Mouse (Mus musculus) liver, embryonic 15.5 days (tissue): ENCODE measurements around the gene Lcp2. TPM values are rescaled to one million over a fixed set of nuclear protein-coding genes. Genes with fewer than 3 reads are reported as not detected.

Experiments used
- ATAC-seq: fragments of 200-750 bp; cut with Nextera tagmentation; 2 replicates; pipeline ENCODE4 v1.8.0; 2017; ENCODE audit warnings: moderate number of reproducible peaks, mild to moderate bottlenecking, moderate library complexity; ENCODE audit not compliant: insufficient read depth
- H3K27ac ChIP-seq: fragments of 300-500 bp; sonication (generic); replicated peaks from 2 replicates; pipeline ENCODE4 v1.5.1; 2015; ENCODE audit warnings: mild to moderate bottlenecking, inconsistent platforms
- H3K27me3 ChIP-seq: fragments of 300-500 bp; sonication (generic); 2 replicates; pipeline ENCODE4 v1.6.1; 2015; ENCODE audit warnings: mild to moderate bottlenecking, inconsistent platforms
- H3K36me3 ChIP-seq: fragments of 300-500 bp; sonication (generic); replicated peaks from 2 replicates; pipeline ENCODE4 v1.6.1; 2015; ENCODE audit warnings: moderate library complexity, mild to moderate bottlenecking, inconsistent platforms
- H3K4me1 ChIP-seq: fragments of 300-500 bp; sonication (generic); replicated peaks from 2 replicates; pipeline ENCODE4 v1.6.1; 2015; ENCODE audit warnings: inconsistent platforms
- H3K4me2 ChIP-seq: fragments of 300-500 bp; sonication (generic); 2 replicates; pipeline ENCODE4 v1.6.1; 2015; ENCODE audit warnings: moderate library complexity, mild to moderate bottlenecking, inconsistent platforms
- H3K4me3 ChIP-seq: fragments of 300-500 bp; sonication (generic); replicated peaks from 2 replicates; pipeline ENCODE4 v1.5.1; 2015; ENCODE audit warnings: mild to moderate bottlenecking, inconsistent platforms
- H3K9ac ChIP-seq: fragments of 300-500 bp; sonication (generic); 2 replicates; pipeline ENCODE4 v1.6.1; 2015; ENCODE audit warnings: moderate library complexity, mild to moderate bottlenecking, inconsistent platforms
- H3K9me3 ChIP-seq: fragments of 300-500 bp; sonication (generic); replicated peaks from 2 replicates; pipeline ENCODE4 v1.6.1; 2016; ENCODE audit warnings: inconsistent platforms
- WGBS: fragments of 180-500 bp; shearing (Covaris S2); methylation state at CpG from one replicate; pipeline ENCODE4 v1.1.7; 2015; ENCODE audit warnings: mixed read lengths; ENCODE audit not compliant: insufficient replicate concordance; 5-methylcytosine and 5-hydroxymethylcytosine counted together
- polyA plus RNA-seq: library from polyadenylated mRNA; unstranded; fragments of >200 nt; fragmentation: Nextera tagmentation; extraction: Ambion mirVana; gene quantifications from 2 replicates; pipeline ENCODE4 v1.2.1, GENCODE M21; 2015

The Lcp2 gene
- polyA plus RNA-seq = 8.1 and 10.0 TPM in 2 replicates

DNA sequence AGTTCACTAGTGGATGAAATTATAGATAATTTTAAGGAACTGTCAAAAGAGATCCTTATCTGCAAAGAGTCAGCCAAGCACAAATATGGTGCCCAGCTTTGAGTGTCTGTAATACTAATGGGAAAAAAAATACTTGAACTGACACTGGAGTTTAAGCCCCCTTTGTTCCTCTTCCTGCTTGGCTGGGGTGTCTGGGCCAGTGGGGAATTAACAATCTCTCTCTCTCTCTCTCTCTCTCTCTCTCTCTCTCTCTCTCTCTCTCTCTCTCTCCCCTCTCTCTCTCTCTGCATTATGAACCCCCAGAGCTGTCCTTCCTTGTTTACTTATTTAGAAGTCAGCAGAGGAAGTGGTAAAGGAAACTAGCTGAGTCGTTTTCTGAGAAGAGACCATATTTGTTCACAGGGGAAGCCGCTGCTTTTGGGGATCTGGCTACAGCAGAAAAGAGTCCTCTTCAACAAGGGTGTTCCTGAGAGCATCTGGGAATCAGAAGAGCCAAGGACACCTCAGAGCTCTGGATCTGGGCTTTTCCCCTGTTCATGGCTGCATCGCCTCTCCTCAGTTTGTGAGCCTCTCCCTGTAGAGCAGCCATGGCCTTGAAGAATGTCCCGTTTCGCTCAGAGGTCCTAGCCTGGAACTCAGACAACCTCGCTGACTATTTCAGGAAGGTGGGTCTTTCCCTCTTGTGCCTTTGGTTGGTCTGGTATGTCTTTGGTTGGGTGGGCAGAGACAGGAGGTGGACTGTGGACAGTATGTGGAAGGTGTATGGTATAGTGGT is at the start of gene Lcp2:
TSS of gene Lcp2 (plus strand) at position 154 of the 775 bp plus-strand sequence.
- WGBS = 26% methylated on average over 6 of the region's 6 CpGs
- Histone ChIP-seq H3K9ac (no peak within 1 kb of the TSS), H3K4me3 (peak within 1 kb of the TSS; percentile 28), H3K9me3 (no peaks in the 10 kb centered on the region), H3K4me1 (no peaks in the 10 kb centered on the region), H3K4me2 (peak within 1 kb of the TSS; percentile 13; the same call in 1 of the 2 replicates), H3K36me3 (no peaks in the 10 kb centered on the region), H3K27ac (peak within 1 kb of the TSS; percentile 24; the same call in 1 of the 2 replicates), H3K27me3 (no peaks in the 10 kb centered on the region)
- no peak for ATAC-seq

DNA sequence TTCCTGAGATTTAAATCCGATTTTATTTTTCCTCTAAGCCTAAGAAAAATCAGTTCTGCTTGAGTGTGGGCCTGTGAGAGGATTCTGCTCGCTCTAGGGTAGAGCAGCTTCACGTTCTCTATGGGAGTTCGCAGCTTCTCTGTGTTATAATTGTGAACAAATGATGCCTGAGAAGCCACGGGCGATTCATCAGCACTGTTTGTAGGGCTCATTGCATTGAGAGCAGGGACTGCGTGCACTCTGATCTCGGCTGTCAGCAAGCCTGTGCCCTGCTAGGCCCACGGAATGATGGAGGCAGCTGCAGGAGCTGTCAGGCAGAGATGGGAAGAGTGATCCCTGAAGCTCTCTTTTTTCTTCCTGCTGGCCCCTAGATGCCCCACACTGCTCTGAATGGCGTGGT is 48.5 kb upstream of the Lcp2 start:
- H3K4me3 ChIP-seq = no peak overlapping the region
- WGBS = 55% methylated on average over 10 of the region's 10 CpGs
- no peak overlapping the region for H3K27ac ChIP-seq
- no peak overlapping the region for H3K4me2 ChIP-seq
- 0 out of 2 replicates have a peak, but pooled peaks cover 7% of the 10 kb centered on the region for H3K4me1 ChIP-seq
- no peak overlapping the region for H3K9ac ChIP-seq
- no peaks in the 10 kb centered on the region for H3K9me3 ChIP-seq
- H3K36me3 ChIP-seq = no peaks in the 10 kb centered on the region
- no peak for ATAC-seq
- H3K27me3 ChIP-seq = no peaks in the 10 kb centered on the region; the same call in 1 of the 2 replicates

DNA sequence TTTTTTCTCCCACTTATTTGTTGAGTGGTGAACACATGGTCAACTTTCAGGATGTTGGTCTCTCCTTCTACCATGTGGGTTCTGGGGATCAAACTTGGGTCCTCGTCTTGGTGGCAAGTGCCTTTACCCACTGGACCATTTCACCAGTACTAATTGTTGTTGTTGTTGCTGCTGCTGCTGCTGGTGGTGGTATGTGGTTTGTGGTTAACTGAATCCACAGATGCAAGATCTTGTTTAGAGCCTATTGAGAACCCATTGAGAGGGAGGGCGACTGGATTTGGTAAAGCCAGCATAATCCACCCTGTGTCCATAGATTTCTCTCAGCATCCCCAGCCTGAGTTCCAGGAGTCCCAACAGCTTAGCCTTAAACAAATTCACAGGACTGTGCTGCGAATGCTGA is 46.3 kb upstream of the Lcp2 start:
- no peak for ATAC-seq
- H3K4me1 ChIP-seq = no peaks in the 10 kb centered on the region
- no peaks in the 10 kb centered on the region for H3K27me3 ChIP-seq
- H3K27ac ChIP-seq = no peak overlapping the region
- 38% methylated on average over 3 of the region's 3 CpGs for WGBS
- H3K4me2 ChIP-seq = no peak overlapping the region
- H3K9me3 ChIP-seq = no peaks in the 10 kb centered on the region
- no peak overlapping the region for H3K4me3 ChIP-seq
- no peak overlapping the region for H3K9ac ChIP-seq
- H3K36me3 ChIP-seq = no peaks in the 10 kb centered on the region

DNA sequence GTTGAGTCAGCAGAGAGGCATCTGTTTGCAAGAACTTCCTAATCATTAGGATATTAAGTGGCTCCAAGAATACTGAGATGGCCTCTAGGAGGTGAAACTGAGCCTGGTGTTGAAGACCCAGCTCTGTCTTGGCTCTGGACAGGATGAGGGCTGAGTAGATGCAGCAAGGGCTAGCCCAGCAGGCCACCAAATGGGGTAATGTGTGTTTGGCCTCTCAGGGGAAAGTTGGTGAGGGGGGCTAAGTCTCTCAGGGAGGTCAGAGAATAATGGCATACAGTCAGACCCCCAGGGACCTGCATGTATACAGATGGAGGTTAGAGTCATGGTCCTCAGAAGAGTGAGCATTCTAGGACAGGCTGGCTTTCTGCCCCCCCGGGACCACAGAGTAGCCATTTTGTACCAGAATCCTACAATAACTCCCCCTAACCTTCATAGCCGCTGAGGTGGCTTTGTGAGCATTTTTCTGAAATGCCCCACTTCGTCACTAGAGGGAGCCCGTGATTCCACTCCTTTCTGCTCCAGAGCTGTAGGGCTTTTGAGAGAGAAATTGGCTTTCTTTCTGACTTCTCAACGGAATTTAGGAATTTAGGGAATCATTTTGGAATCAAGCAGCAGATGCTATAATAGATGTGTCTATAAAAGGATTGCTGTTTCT is 44.7 kb upstream of the Lcp2 start:
- Histone ChIP-seq H3K4me3 (no peak overlapping the region), H3K4me1 (no peaks in the 10 kb centered on the region), H3K9me3 (no peaks in the 10 kb centered on the region), H3K36me3 (no peaks in the 10 kb centered on the region), H3K4me2 (no peak overlapping the region), H3K27me3 (no peaks in the 10 kb centered on the region), H3K27ac (no peak overlapping the region), H3K9ac (no peak overlapping the region)
- ATAC-seq = no peak
- WGBS = 2% methylated on average over 5 of the region's 5 CpGs

DNA sequence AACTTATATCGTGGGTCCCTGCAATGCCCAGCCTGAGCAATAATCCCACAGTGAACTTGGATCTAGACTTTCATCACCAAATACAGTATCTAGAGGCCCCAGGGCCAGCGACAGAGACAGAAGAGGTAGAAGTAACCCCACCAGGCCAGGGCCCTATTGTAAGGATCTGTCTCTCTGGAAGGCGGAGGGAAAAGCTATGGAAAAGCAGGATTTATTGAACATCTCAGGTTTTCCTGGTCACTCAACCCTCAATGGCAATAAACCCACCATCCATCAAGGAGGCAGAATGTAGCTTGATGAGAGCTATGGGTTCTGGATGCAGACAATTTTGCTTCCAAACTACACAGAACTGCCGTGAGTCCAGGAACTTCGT is 44.1 kb upstream of the Lcp2 start:
- WGBS = 46% methylated on average over 5 of the region's 5 CpGs
- H3K4me2 ChIP-seq = no peak overlapping the region
- no peaks in the 10 kb centered on the region for H3K4me1 ChIP-seq
- no peak overlapping the region for H3K4me3 ChIP-seq
- no peak for ATAC-seq
- H3K27ac ChIP-seq = no peak overlapping the region
- H3K36me3 ChIP-seq = no peaks in the 10 kb centered on the region
- no peaks in the 10 kb centered on the region for H3K9me3 ChIP-seq
- H3K27me3 ChIP-seq = no peaks in the 10 kb centered on the region
- no peak overlapping the region for H3K9ac ChIP-seq

DNA sequence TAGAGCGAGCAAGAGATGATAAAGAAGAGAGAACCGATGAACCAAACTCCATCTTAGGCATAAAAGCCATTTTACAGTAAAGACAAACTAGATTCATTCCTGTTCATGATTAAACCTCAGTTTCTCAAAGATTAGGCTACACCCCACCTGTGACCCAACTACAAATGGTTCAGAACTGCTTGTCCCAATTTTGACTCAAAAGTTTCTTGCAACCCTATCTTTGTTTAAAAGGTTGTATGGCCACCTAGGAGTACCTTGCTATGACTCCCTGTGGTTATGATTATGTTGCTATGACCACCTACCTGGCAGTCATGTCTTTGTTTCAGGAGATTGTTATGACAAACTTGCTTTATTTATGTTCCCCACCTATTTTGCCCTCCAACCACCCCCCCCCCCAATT is 39.1 kb upstream of the Lcp2 start:
- WGBS = 34% methylated on average over 2 of the region's 2 CpGs
- no peak overlapping the region for H3K9ac ChIP-seq
- no peak for ATAC-seq
- no peak overlapping the region for H3K4me2 ChIP-seq
- no peak overlapping the region for H3K27ac ChIP-seq
- H3K36me3 ChIP-seq = no peaks in the 10 kb centered on the region
- H3K27me3 ChIP-seq = no peaks in the 10 kb centered on the region
- H3K4me3 ChIP-seq = no peak overlapping the region
- H3K4me1 ChIP-seq = peaks cover 14% of the 10 kb centered on the region
- H3K9me3 ChIP-seq = no peaks in the 10 kb centered on the region

DNA sequence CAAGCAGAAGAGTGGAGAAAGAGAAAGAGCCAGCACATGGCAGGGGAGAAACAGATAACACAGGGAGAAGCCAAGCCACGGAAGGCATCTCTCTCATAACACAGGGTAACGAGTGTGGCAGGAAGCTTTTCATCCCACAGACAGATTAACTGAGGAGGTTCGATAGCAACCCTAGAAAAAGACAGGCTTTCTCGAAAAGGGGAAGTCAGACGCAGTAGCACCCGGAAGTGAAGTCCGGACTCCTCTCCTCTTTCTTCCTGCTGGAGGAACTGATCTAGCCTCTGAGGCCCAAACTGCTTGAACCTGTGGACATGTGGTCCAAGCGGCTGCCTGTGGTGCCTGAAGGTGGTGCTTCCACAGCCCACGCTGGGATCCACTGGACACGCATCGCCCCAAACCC is 38.5 kb upstream of the Lcp2 start:
- Histone ChIP-seq H3K9ac (peak overlapping the region; percentile 15; the same call in 1 of the 2 replicates), H3K9me3 (no peaks in the 10 kb centered on the region), H3K27ac (peak overlapping the region; percentile 66), H3K4me2 (peak overlapping the region; percentile 63), H3K4me3 (peak overlapping the region; percentile 35), H3K4me1 (peaks cover 14% of the 10 kb centered on the region), H3K36me3 (no peaks in the 10 kb centered on the region), H3K27me3 (no peaks in the 10 kb centered on the region)
- ATAC-seq = peak; percentile 28; the same call in 1 of the 2 replicates
- 11% methylated on average over 11 of the region's 11 CpGs for WGBS

DNA sequence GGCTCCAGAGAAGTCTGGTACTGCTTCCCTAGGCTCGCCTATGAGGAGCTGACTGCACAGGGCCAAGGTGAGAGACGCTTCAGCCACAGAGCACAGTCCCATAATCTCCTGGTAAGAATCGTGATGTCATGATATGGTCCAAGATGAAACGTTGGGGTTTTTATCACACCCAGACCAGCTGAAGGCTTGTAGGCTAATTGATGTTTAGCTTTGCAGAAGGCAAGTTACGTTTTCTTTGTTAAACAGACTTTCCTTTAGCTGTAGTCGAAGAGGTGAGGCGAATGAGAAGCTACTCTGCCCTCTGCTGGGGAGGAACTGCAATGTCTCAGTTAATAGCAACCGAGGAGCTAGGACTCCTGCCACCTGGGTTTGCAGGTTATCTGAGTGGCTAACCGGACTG is 38.0 kb upstream of the Lcp2 start:
- peak overlapping the region; percentile 66 for H3K27ac ChIP-seq
- WGBS = 9% methylated on average over 9 of the region's 9 CpGs
- no peaks in the 10 kb centered on the region for H3K36me3 ChIP-seq
- peak overlapping the region; percentile 35 for H3K4me3 ChIP-seq
- H3K9me3 ChIP-seq = no peaks in the 10 kb centered on the region
- no peak for ATAC-seq
- H3K9ac ChIP-seq = peak overlapping the region; percentile 15; the same call in 1 of the 2 replicates
- H3K27me3 ChIP-seq = no peaks in the 10 kb centered on the region
- peak overlapping the region; percentile 63 for H3K4me2 ChIP-seq
- peaks cover 14% of the 10 kb centered on the region for H3K4me1 ChIP-seq

DNA sequence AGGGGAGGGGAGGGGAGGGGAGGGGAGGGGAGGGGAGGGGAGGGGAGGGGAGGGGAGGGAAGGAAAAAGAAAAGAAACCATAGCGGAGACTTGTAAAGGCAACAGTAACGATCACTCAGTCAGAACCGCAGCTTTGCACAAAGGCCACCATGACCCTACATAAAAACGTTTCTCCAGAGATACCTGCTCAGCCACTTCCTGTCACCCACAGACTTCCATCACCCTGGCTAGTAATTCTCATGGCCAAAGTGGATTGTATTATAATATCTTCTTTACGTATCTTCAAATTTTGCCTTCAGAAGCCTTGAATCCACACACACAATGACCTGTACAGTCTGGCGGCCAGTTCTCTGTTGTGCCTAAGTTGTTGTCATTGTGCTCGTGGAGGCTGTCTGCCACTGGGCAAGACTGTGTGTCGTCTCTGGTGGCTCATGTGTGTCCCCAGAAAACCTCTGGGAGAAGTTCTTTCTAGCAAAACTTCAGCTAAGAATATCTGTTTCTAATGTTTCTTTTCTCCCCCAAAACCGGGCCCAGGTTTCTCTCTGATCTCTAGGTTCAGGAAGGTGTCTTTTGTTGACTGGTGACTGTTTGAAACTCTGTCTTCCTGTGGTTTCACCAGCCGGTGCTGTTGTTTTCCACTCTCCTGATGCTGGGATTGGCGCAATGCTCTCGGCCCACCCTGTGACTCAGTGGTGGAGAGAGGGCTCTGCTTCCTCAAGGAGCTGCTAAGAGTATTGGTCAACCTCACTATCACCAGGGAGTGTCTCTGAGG is 37.2 kb upstream of the Lcp2 start:
- Histone ChIP-seq H3K27me3 (no peaks in the 10 kb centered on the region), H3K4me3 (no peak overlapping the region), H3K4me2 (no peak overlapping the region), H3K4me1 (peaks cover 14% of the 10 kb centered on the region), H3K9me3 (no peaks in the 10 kb centered on the region), H3K36me3 (no peaks in the 10 kb centered on the region), H3K9ac (no peak overlapping the region), H3K27ac (peak overlapping the region; percentile 42)
- no peak for ATAC-seq
- WGBS = 40% methylated on average over 12 of the region's 12 CpGs

DNA sequence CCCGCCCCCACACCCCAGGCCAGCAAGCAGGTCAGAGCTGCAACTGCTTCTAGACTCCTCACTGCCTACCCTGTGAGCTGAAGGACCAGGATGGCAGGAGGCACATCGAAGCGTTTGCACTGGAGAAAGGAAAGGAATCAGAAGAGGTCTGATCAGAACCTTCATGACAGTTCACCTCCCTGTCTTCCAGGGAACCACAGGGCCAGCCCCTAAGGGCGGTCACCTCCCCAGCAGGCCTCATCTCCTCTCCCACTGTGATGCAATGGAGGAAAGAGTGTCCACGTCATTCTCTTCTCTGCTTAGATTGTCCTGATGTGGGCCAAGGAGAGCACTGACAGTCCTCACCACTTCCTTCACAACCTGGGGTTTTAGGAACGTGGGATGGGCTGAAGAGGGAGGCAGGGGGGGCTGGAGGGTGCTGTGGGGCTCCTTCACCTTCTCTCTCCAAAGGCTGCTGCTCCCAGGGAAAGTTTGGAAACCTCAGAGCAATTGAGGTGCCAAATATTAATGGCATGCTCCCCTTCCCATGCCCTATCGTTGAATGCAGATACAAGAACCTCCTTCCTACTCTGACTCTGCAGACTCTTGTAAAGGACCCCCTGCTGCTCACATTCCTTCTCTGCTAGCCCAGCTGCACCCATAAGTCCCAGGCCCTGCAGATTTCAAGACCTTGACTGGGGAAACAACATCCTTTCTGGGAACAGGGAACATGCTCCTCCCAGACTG is 36.4 kb upstream of the Lcp2 start:
- 34% methylated on average over 7 of the region's 7 CpGs for WGBS
- H3K9me3 ChIP-seq = no peaks in the 10 kb centered on the region
- H3K4me1 ChIP-seq = peaks cover 14% of the 10 kb centered on the region
- no peak overlapping the region for H3K4me2 ChIP-seq
- H3K9ac ChIP-seq = no peak overlapping the region
- no peaks in the 10 kb centered on the region for H3K27me3 ChIP-seq
- H3K27ac ChIP-seq = peak overlapping the region; percentile 42
- 0 out of 2 replicates have a peak, but pooled peaks have one; percentile 23 for ATAC-seq
- no peak overlapping the region for H3K4me3 ChIP-seq
- no peaks in the 10 kb centered on the region for H3K36me3 ChIP-seq
